Mouse (Mus musculus) embryonic fibroblast, embryonic 13.5 days (primary cell): ENCODE results near the gene Tmem63a. TPM values are rescaled to one million over a fixed set of nuclear protein-coding genes. Genes with fewer than 3 reads are reported as not detected.
"Not testable (repeated sequence)": the region's sequence is repeated elsewhere in the genome, so short reads cannot be mapped to it uniquely, and the experiment has no call there.

Experiments
- H3K27ac ChIP-seq: 2 replicates; pipeline ENCODE4 v1.5.1; 2012; ENCODE audit warnings: low read length, control low read depth, inconsistent platforms; ENCODE audit not compliant: insufficient read depth
- H3K4me1 ChIP-seq: 2 replicates; pipeline ENCODE4 v1.6.1; 2011; ENCODE audit warnings: low read length; ENCODE audit not compliant: control insufficient read depth, insufficient read depth
- H3K4me3 ChIP-seq: 2 replicates; pipeline ENCODE4 v1.5.1; 2011; ENCODE audit warnings: mild to moderate bottlenecking, control low read depth, low read length; ENCODE audit not compliant: insufficient read depth
- CTCF ChIP-seq: IDR thresholded peaks from 2 replicates; pipeline ENCODE4 v1.5.1; 2011; ENCODE audit warnings: mild to moderate bottlenecking, control low read depth, low read length, moderate library complexity, borderline replicate concordance; ENCODE audit not compliant: insufficient read depth
- POLR2A ChIP-seq: IDR thresholded peaks from 2 replicates; pipeline ENCODE4 v1.6.1; 2011; ENCODE audit warnings: low read depth, mild to moderate bottlenecking, control low read depth, low read length, moderate library complexity
- polyA plus RNA-seq: library from polyadenylated mRNA; stranded (reverse); fragments of >200 nt; gene quantifications from 2 replicates; pipeline ENCODE4 v1.2.4, GENCODE M21; 2011; ENCODE audit warnings: low read depth; ENCODE audit not compliant: missing spikeins, insufficient read length

The Tmem63a gene
- polyA plus RNA-seq, 1 experiment: 44.4 TPM

DNA sequence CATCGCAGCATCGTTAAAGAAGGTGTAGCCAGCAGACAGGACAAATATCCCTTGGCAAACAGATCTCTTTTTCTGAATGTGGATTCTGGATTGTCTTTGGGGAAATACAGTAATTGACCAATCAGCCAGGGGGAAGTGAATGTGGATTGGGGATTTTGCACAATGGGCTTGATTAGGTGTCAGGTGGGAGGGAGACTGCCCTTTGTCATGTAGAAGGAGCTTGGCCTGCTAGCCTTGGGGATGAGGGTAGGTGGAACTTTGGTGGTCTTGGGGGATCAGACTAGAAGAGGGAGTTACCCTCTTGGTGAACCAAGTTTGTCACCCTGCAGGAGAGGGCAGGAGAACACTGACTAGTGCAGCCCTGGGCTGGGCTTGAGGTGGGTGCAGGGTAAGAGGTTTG lies 17.4 kb upstream of the Tmem63a start:
- no peak for TF ChIP-seq CTCF
- Histone ChIP-seq H3K4me3 (no peak overlapping the region), H3K4me1 (no peaks in the 10 kb centered on the region), H3K27ac (no peak overlapping the region)

DNA sequence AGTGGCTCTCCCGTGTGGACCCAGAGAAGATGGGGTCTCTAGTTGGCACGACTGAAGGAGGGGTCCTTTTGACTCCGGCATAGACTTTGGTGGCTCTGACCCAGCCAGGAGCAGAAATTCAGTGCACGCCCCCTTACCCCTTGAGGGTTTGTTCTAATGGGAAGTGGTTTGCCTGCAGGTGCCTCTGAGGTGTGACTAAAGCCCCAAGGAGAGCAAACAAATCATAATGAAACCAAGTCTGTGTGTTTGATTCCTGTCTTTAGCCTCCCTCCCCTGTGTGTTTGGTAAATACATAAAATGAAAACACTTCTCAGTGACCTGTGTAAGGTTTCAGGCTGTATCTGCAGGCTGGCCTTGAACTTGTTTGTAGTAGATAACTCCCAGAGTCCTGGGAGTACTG lies 15.9 kb upstream of the Tmem63a start:
- no peak for TF ChIP-seq POLR2A
- TF ChIP-seq CTCF: no peak

DNA sequence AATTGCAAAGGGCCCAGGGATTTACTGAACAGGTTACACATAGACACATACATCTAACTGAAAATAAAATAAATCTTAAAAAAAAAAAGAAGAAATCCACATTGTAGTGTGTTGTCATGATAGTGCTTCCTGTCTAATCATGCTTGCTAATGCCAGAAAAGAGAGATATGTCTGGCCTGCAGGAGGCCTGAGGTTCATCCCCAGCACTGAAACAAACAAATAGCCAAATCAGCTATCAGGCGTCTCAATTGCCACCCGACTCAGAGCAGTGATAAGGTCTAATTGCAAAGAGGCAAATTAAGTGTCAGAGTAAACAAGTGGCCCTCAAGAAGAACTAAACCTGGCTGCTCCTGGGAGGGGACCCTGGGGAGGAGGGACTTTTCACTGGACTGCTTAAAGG lies 12.5 kb upstream of the Tmem63a start:
- Histone ChIP-seq H3K27ac (no peak overlapping the region), H3K4me1 (peaks cover 9% of the 10 kb centered on the region; the same call in 1 of the 2 replicates), H3K4me3 (no peak overlapping the region)
- TF ChIP-seq CTCF (no peak), POLR2A (no peak)

More for the DNA sequence above, 15.9 kb upstream of the Tmem63a start:
- no peak overlapping the region for H3K4me3 ChIP-seq
- no peak overlapping the region for H3K27ac ChIP-seq
- H3K4me1 ChIP-seq: peaks cover 5% of the 10 kb centered on the region; the same call in 1 of the 2 replicates

DNA sequence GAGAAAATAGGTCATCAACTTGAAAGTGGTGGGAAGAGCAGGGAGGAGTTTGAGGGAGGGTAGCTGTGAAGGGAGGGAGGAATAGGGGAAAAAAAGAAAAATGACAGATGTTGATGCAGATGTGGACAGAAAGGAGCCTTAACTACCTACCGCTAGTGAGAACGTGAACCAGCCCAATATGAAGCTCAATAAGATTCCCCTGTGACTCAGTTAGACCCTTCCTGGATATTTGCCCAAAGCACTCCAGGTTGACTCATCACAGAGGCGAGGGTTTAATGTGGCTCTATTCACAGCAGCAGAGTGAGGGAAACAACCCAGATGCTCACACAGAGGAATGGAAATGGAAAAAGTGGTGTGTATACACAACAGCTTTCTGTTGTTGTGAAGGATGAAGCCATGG lies 11.0 kb upstream of the Tmem63a start:
- TF ChIP-seq POLR2A (no peak), CTCF (no peak)
- H3K4me3 ChIP-seq: no peak overlapping the region

DNA sequence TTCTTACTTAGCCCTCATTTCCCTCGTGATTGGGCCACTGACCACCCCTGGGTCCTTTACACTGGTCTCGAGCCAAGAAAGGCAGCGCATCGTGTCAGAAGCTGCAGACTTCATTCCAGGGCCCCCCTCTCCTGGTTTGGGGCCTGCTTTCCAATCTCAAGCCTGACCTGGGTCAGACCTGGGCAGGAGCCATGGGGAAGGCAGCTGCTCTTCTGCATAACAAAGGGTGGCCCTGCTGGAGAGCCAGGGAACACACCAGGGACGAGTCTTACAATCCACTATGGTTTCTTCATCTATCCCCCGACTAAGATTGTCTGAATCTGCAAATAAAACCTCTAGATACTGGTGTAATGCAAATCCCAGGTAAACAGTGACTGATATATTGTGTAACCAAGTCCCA lies 8.5 kb upstream of the Tmem63a start:
- Histone ChIP-seq H3K4me3 (no peak overlapping the region), H3K4me1 (peaks cover 9% of the 10 kb centered on the region; the same call in 1 of the 2 replicates), H3K27ac (no peak overlapping the region)
- TF ChIP-seq POLR2A (no peak), CTCF (no peak)

More for the DNA sequence above, 11.0 kb upstream of the Tmem63a start:
- Histone ChIP-seq H3K27ac (no peak overlapping the region), H3K4me1 (peaks cover 9% of the 10 kb centered on the region; the same call in 1 of the 2 replicates)

DNA sequence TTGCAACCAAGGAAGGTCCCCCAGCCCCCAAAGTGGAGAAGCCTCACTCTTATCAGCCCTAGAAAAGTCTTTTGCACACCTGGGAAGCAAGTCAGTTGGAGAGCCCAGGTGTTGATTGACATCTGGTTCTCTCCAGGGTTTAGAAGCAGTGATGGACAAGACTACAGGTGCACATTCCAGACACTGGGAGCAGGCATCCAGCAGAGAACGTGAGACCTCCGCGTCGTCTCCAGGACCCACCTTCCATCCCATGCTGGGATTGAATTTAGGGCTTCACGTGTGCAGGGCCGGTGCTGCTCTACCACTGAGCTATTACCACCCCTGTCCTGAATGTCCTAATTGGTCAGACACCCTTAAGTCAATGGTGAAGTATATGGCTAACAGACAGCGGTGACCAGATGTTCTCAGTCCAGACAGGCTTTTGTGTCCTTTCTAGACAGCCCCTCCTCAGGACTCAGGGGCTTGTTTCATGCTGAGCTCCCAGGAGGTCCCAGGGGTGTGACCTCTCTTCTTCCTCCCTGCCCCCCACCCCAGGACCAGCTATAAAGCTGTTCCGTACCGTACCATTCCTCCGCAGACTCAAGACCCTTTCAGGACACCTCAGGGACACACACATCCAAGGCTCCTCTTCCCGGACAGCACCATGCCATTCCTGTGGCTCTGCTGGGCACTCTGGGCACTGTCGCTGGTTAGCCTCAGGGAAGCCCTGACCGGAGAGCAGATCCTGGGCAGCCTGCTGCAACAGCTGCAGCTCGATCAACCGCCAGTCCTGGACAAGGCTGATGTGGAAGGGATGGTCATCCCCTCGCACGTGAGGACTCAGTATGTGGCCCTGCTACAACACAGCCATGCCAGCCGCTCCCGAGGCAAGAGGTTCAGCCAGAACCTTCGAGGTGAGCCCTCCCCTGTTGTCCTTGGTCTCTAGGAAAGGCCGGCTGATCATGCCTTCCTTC lies 7.4 kb upstream of the Tmem63a start, which contains the start of gene Lefty1:
Gene Lefty1 (plus strand): TSS at position 556 of the 953 bp plus-strand sequence.
- Histone ChIP-seq H3K4me1 (peaks cover 9% of the 10 kb centered on the region; the same call in 1 of the 2 replicates), H3K4me3 (no peak within 1 kb of the TSS), H3K27ac (no peak within 1 kb of the TSS)
- TF ChIP-seq POLR2A: no peak
- TF ChIP-seq CTCF: no peak

DNA sequence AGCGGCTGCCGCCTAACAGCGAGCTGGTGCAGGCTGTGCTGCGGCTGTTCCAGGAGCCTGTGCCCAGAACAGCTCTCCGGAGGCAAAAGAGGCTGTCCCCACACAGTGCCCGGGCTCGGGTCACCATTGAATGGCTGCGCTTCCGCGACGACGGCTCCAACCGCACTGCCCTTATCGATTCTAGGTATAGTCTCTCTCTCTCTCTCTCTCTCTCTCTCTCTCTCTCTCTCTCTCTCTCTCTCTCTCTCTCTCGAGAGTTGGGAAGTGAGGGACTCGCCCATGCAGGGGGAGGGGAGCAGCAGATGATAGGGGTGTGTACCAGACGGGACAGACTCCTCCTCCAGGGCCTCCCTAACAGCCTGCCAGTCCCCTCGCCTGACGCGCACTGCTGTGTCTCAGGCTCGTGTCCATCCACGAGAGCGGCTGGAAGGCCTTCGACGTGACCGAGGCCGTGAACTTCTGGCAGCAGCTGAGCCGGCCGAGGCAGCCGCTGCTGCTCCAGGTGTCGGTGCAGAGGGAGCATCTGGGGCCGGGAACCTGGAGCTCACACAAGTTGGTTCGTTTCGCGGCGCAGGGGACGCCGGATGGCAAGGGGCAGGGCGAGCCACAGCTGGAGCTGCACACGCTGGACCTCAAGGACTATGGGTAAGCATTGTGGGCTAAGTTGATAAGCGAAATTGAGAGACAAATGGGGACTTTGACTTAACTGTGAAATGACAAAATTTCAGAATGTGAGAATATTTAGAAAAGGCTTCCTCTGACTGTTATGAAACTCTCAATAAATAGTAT lies 5.3 kb upstream of the Tmem63a start:
- not testable (repeated sequence) for H3K4me1 ChIP-seq, H3K27ac ChIP-seq
- H3K4me3 ChIP-seq: 0 out of 2 replicates have a peak overlapping the region, but pooled peaks have one; percentile 6
- TF ChIP-seq POLR2A: 0 out of 2 replicates have a peak, but pooled peaks have one; percentile 21

DNA sequence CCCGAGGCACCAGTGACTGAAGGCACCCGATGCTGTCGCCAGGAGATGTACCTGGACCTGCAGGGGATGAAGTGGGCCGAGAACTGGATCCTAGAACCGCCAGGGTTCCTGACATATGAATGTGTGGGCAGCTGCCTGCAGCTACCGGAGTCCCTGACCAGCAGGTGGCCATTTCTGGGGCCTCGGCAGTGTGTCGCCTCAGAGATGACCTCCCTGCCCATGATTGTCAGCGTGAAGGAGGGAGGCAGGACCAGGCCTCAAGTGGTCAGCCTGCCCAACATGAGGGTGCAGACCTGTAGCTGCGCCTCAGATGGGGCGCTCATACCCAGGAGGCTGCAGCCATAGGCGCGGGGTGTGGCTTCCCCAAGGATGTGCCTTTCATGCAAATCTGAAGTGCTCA lies 4.5 kb upstream of the Tmem63a start:
- not testable (repeated sequence) for H3K4me3 ChIP-seq, H3K27ac ChIP-seq

DNA sequence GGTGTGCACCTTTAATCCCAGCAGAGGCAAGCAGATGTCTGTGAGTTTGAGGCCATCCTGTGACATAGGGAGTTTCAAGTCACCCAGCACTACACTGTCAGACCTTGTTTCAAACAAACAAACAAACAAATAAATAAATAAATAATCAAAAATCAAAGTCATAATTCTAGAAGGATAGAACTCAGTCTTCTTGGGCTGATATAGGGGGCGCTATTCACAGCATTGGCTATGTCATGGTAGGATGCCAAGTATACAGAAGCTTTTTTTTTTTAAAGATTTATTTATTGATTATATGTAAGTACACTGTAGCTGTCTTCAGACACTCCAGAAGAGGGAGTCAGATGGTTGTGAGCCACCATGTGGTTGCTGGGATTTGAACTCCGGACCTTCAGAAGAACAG lies 3.4 kb upstream of the Tmem63a start:
- H3K27ac ChIP-seq, H3K4me3 ChIP-seq: not testable (repeated sequence)
- H3K4me1 ChIP-seq: peaks cover 10% of the 10 kb centered on the region; the same call in 1 of the 2 replicates

More for the DNA sequence above, 4.5 kb upstream of the Tmem63a start:
- not testable (repeated sequence) for H3K4me1 ChIP-seq
